In the genomic region with DNA sequence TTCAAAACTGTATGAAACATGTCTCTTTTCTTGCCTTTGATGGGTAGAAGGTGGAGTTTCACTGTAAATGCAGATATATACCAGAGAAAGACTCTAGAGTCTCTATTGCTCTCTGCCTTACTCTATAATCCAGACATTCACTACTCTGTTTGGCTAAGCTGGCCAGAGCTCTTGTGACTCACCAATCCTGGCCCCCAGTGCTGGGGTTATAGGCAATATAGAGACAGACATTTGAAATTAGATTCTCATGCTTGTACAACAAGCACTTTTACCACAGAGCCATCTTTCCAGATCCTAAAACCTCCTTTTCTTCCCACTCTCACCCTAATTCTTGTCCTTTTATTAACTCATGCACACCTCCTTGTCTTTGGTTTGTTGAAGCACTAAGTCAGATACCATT, we compare ENCODE assay signal across 30 mouse cellular contexts.
"Had no signal": no experiment of that assay in that cellular context is flagged by ENCODE, and none has a peak within 500 bp of the region (broad histone marks: within the 10 kb centered on the region; RNA-seq: fewer than 3 reads in every experiment).

No protein-coding gene starts in this region.

- H3K4me1 ChIP-seq: limb, embryonic 10.5 days; limb, embryonic 12.5 days; limb, embryonic 13.5 days; limb, embryonic 15.5 days; liver, embryonic 12.5 days; liver, embryonic 13.5 days; liver, embryonic 15.5 days; lung, embryonic 15.5 days; midbrain, embryonic 12.5 days; midbrain, embryonic 13.5 days; midbrain, embryonic 15.5 days; neural tube, embryonic 12.5 days had no signal

- ATAC-seq: liver, embryonic 12.5 days; liver, postnatal 0 days; lung, postnatal 0 days; midbrain, embryonic 13.5 days; midbrain, embryonic 15.5 days; midbrain, embryonic 16.5 days had no signal

- H3K9ac ChIP-seq: limb, embryonic 12.5 days; limb, embryonic 13.5 days; limb, embryonic 15.5 days; liver, embryonic 12.5 days; liver, embryonic 13.5 days; liver, embryonic 14.5 days; liver, embryonic 15.5 days; liver, postnatal 0 days; lung, embryonic 14.5 days; lung, embryonic 15.5 days; midbrain, embryonic 12.5 days; midbrain, embryonic 13.5 days; midbrain, embryonic 15.5 days; neural tube, embryonic 12.5 days had no signal

- H3K27ac ChIP-seq: limb, embryonic 10.5 days; limb, embryonic 12.5 days; limb, embryonic 13.5 days; limb, embryonic 15.5 days; liver, embryonic 12.5 days; liver, embryonic 13.5 days; liver, embryonic 14.5 days; liver, embryonic 15.5 days; lung, embryonic 15.5 days; macrophage; midbrain, embryonic 12.5 days; midbrain, embryonic 13.5 days; midbrain, embryonic 15.5 days; neural tube, embryonic 12.5 days had no signal

- DNase-seq: left cerebral cortex, postnatal 4 days; liver; liver, embryonic 13.5 days; liver, postnatal 0 days; lung, adult 18-20 months; lung, adult 2 months; lung, postnatal 10 days; lung, postnatal 14 days; lung, postnatal 36 days; lung, postnatal 4 days; midbrain, embryonic 14.5 days had no signal

- H3K9me3 ChIP-seq: limb, embryonic 10.5 days; limb, embryonic 12.5 days; limb, embryonic 13.5 days; limb, embryonic 15.5 days; liver, embryonic 12.5 days; liver, embryonic 13.5 days; liver, embryonic 15.5 days; lung, embryonic 15.5 days; megakaryocyte, embryonic 14.5 days; midbrain, embryonic 12.5 days; midbrain, embryonic 13.5 days; midbrain, embryonic 15.5 days; neural tube, embryonic 12.5 days had no signal

- H3K27me3 ChIP-seq: limb, embryonic 12.5 days; limb, embryonic 13.5 days; limb, embryonic 15.5 days; liver, embryonic 12.5 days; liver, embryonic 13.5 days; liver, embryonic 15.5 days; lung, embryonic 15.5 days; megakaryocyte, embryonic 14.5 days; midbrain, embryonic 12.5 days; midbrain, embryonic 13.5 days; midbrain, embryonic 15.5 days; neural tube, embryonic 12.5 days had no signal

- H3K4me2 ChIP-seq: limb, embryonic 12.5 days; limb, embryonic 13.5 days; limb, embryonic 15.5 days; liver, embryonic 11.5 days; liver, embryonic 12.5 days; liver, embryonic 13.5 days; liver, embryonic 15.5 days; lung, embryonic 14.5 days; lung, embryonic 15.5 days; midbrain, embryonic 12.5 days; midbrain, embryonic 13.5 days; midbrain, embryonic 15.5 days; neural tube, embryonic 12.5 days had no signal

- H3K4me3 ChIP-seq: limb, embryonic 10.5 days; limb, embryonic 12.5 days; limb, embryonic 13.5 days; limb, embryonic 15.5 days; liver, embryonic 12.5 days; liver, embryonic 13.5 days; liver, embryonic 15.5 days; lung, embryonic 15.5 days; megakaryocyte, embryonic 14.5 days; midbrain, embryonic 12.5 days; midbrain, embryonic 13.5 days; midbrain, embryonic 15.5 days; myocyte; neural tube, embryonic 12.5 days had no signal
